Mouse (Mus musculus): ENCODE measurements around the gene Npl.
"Not testable (repeated sequence)": the region's sequence is repeated elsewhere in the genome, so short reads cannot be mapped to it uniquely, and the experiment has no call there.

The Npl gene

DNA sequence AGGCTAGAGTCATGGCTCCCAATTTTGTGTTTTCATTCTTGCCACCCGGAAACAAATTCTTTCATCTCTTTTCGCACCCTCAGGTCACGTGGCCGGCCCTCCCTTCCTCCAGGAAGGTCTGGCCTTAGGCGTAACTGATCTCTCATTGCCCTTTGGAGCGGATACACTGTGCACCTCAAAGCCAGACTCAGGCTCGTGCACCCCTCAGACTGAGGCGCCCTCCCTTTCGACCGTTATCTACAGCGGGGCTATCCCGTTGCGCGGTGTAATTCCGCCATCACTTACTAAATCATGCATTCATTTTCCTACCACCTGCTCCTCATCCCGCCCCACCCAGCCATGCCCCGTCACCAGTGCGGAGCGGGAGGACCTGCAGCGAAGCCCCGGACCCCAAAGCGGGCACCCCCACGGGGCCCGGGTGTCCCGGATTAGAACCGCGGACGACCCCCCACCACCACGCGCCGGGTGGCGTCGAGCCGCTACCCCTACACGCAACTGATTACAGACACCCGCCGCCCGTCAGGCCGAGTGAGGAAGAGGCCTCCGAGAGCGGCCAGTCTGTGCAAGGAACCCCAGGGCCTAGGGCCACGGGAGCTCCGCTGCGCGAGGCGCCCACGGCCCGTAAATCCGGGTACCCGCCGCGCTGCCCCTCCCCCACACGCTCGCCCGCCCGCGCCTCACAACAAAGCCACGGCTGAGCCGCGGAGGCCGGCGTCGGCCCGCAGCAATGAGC lies 62.9 kb downstream of the Npl start:
- DNase-seq: peak; percentile 68

DNA sequence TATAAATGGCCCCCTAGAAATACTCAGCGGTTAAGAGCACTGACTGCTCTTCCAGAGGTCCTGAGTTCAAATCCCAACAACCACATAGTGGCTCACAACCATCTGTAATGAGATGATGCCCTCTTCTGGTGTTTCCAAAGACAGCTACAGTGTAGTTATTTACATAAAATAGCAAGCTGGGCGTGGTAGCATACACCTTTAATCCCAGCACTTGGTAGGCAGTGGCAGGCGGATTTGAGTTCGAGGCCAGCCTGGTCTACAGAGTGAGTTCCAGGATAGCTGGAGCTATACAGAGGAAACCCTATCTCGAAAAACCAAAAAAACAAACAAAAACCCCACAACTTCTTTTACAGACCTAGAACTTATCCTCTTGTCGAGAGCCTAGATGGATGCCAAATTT lies 63.7 kb downstream of the Npl start:
- not testable (repeated sequence) for DNase-seq

GRCm38 (mm10) chr1:153485201-153485796 lies 64.5 kb downstream of the Npl start:
- DNase-seq: no peak

- no peak for DNase-seq
Measured at GRCm38 (mm10) chr1:153481025-153481412, 68.8 kb downstream of the Npl start.

DNA sequence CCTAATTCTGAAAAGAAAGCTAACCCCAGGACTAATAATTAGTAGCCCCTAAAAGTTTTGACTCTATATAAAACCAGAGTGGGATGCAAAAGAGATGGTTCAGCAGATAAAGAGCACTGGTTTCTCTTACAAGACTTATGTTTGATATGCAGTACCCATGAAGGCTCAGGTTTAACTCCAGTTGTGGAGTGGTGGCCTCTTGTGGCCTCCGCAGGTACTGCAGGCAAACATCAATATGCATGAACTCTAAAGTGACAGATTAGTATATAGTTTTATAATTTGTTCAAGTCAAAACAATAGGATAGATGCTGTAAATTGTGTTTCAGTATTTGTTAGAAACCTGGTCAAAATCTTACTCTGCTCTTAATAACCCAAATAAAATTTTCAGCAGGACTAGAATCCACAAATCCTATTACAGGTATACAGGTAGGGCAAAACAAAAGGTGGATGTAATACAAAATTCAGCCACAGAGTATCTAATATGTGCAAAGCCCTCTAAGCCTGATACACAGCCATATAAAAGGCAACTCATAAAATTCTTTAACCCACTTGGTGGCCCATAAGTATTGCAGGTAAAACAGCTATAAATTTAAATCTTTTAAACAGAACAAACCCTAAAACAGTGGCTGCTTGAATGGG lies 69.3 kb downstream of the Npl start:
- peak; percentile 49 for DNase-seq

GRCm38 (mm10) chr1:153479296-153479695 lies 70.5 kb downstream of the Npl start:
- DNase-seq: no peak

- DNase-seq: no peak
Measured at GRCm38 (mm10) chr1:153461796-153462195, 88.0 kb downstream of the Npl start.

DNA sequence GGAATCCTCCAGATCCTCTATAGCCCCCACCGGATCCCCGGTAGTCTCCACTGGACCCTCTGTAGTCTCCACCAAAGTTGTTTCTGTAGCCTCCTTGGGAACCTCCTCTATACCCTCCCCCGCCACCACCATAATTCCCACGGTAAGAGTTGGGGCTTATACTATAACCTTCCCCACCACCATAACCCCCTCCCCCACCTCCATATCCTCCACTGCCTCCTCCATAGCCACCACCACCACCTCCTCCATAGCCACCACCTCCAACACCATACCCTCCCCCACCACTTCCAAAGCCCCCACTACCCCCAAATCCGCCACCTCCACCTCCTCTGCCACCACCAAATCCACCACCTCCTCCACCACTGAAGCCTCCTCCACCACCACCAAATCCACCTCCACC lies 93.7 kb downstream of the Npl start:
- no peak for DNase-seq

GRCm38 (mm10) chr1:153453146-153453642 lies 96.7 kb downstream of the Npl start:
- DNase-seq: no peak

All from kidney, adult 11 months (tissue).